Mouse (Mus musculus) mouse embryonic stem cell (cell line): ENCODE results near the gene Gid4.

Source experiments
- in situ Hi-C, 2 experiments: fragments of 300-500 bp; cut with MboI; formaldehyde crosslinking; loops; 1 replicate in 1 of 2; 3 replicates in 1 of 2; pipeline ENCODE4 v1.14.3; 2019 to 2020; ENCODE audit warnings: low sequenced_read_pairs in 2 of 2, low pct_unique_long_range_greater_than_20kb in 1 of 2, mixed read lengths in 1 of 2; ENCODE audit not compliant: unreplicated experiment in 1 of 2

The Gid4 gene

DNA sequence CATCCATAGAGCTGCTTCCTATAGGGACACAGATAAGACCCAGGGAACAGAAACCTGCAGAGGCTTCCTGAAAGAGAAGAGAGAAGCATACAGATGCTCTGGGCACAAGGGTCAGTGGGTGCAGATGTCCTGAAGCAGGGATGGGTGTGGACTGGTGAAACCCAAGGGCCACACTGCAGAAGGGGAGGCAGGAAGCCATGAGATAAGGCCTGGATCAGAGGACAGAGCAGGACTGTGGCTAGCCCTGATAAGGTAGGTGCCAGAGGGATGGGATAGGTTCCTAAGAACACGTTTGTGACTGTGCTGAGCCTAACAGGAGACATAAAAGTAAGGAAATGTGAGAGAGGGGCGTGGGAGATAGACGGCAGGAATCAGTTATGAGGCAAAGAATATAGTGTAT lies 69.3 kb downstream of the Gid4 start:
- in situ Hi-C loops: no loop called here

DNA sequence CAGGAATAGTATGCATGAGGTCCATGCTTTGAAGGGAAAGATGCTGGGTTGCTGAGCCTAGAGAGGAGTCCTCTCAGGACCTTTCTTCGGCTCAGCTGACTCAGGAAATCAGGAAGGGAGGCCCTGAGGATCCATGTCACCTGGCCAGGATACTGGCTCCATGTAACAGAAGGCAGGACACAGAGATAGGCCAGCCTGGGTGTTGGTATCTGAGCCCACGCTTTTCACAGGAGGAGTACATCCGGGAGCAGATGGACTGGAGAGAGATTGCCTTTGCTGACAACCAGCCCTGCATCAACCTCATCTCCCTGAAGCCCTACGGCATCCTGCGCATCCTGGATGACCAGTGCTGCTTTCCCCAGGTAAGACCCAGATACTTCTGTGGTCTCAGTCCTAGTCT lies 75.8 kb downstream of the Gid4 start:
- in situ Hi-C loops: no loop called here

DNA sequence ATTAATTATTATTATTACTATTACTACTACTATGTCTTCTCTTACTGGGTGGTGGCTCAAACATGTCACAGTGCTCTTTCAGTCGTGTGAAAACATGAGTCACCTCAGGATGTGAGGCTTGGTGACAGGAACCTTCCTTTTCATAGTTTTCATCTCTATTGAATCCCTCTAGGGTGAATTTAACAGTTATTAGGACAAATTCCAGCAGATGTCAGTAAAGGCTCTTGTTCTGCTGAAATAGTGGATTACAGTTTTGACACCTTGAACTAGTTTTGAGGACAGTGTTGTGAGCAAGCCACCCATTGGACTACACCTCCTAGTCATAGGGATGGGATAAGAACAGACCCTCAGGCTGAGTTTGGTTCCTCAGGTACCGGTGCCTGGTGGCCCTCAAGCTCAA lies 78.7 kb downstream of the Gid4 start:
- in situ Hi-C loops: no loop called here
